Mouse (Mus musculus) testis, adult 2 months (tissue): Measurements from ENCODE around the gene Sclt1. TPM values are rescaled to one million over a fixed set of nuclear protein-coding genes. Genes with fewer than 3 reads are reported as not detected.

Experiments
- H3K27ac ChIP-seq: fragments of 200-500 bp; 2 replicates; pipeline ENCODE4 v1.5.1; 2012; ENCODE audit warnings: low read depth, low read length; ENCODE audit not compliant: control insufficient read depth, insufficient read depth
- H3K27me3 ChIP-seq: fragments of 200-500 bp; 2 replicates; pipeline ENCODE4 v1.6.1; 2012; ENCODE audit warnings: mild to moderate bottlenecking, low read length, moderate library complexity; ENCODE audit not compliant: control insufficient read depth, insufficient read depth
- H3K36me3 ChIP-seq: fragments of 200-500 bp; 2 replicates; pipeline ENCODE4 v1.6.1; 2012; ENCODE audit warnings: mild to moderate bottlenecking, low read length; ENCODE audit not compliant: control insufficient read depth, insufficient read depth
- H3K4me1 ChIP-seq: fragments of 200-500 bp; 2 replicates; pipeline ENCODE4 v1.6.1; 2012; ENCODE audit warnings: low read length; ENCODE audit not compliant: control insufficient read depth, insufficient read depth
- H3K4me3 ChIP-seq: fragments of 200-500 bp; 2 replicates; pipeline ENCODE4 v1.5.1; 2012; ENCODE audit warnings: low read depth, mild to moderate bottlenecking, low read length, moderate library complexity, mixed read lengths; ENCODE audit not compliant: control insufficient read depth
- CTCF ChIP-seq: fragments of 200-500 bp; IDR thresholded peaks from 2 replicates; pipeline ENCODE4 v1.5.1; 2012; ENCODE audit warnings: low read depth, mild to moderate bottlenecking, inconsistent platforms, low read length, moderate library complexity; ENCODE audit not compliant: control insufficient read depth, insufficient read depth, insufficient replicate concordance
- POLR2A ChIP-seq: fragments of 200-500 bp; IDR thresholded peaks from 2 replicates; pipeline ENCODE4 v1.6.1; 2012; ENCODE audit warnings: low read depth, mild to moderate bottlenecking, inconsistent platforms, low read length, moderate library complexity; ENCODE audit not compliant: control insufficient read depth
- polyA plus RNA-seq: library from polyadenylated mRNA; depleted of rRNA; stranded (reverse); fragments of >200 nt; gene quantifications from 2 replicates; pipeline ENCODE4 v1.2.3, GENCODE M21; 2012

The Sclt1 gene
- polyA plus RNA-seq, 1 experiment, result 50.1 TPM

DNA sequence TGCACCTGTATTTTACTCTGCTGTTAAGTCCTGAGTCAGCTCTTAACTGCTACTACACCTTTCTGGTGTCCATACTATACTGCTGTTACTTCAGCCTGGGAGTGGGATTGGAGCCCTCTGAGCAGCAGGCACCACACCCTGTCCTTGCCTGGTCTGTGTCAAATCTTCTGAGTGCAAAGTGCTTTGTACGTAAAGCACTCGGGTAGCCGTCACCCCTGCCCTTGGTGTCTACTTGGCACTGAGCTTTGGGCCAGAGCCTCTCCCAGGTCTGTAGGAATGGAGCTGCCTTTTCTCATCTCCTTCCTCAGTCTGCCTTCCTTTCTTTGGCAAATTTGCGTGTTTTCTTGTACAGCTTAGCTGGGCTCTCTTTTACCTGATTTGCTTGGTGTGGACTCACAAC, 152.3 kb downstream of the Sclt1 start:
- H3K36me3 ChIP-seq, result no peaks in the 10 kb centered on the region
- no peak overlapping the region for H3K27ac ChIP-seq
- no peaks in the 10 kb centered on the region for H3K27me3 ChIP-seq
- H3K4me1 ChIP-seq, result no peaks in the 10 kb centered on the region; the same call in 1 of the 2 replicates
- no peak for TF ChIP-seq POLR2A
- no peak for TF ChIP-seq CTCF
- H3K4me3 ChIP-seq, result no peak overlapping the region

DNA sequence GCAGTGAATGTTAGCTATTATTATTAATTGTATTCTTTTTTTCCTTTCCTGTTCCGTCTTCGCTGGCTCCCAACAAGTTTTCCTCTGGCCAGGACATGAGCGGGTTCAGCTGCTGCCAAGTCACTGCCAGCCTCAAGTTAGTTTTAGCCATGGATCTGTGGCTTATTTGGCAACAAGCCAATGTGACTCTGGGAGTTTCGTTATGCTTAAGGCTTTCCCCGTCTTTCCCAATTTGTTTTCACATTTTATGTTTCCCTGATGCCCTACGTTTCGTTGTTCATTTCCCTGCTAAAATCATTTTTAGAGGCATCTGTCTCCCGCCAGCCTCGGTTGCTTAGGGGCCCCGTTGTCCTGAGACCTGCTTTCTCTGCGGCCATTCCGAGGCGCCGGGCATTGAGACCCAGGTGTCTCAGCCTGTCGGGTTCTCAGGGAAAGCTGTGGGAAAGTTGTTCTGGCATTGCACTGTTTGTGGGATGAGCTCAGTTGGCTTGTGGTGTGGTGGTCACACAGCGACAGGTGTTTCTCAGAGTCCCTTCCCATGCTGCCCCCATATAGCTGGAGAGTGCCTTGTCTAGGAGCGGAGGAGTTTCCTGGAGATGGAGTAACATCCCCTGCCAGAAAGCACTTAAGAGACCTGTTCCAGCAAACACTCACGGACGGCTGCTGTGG, 152.9 kb downstream of the Sclt1 start:
- Histone ChIP-seq H3K27me3 (no peaks in the 10 kb centered on the region), H3K4me1 (no peaks in the 10 kb centered on the region; the same call in 1 of the 2 replicates), H3K4me3 (no peak overlapping the region), H3K27ac (no peak overlapping the region), H3K36me3 (no peaks in the 10 kb centered on the region)
- TF ChIP-seq POLR2A, result no peak
- no peak for TF ChIP-seq CTCF

DNA sequence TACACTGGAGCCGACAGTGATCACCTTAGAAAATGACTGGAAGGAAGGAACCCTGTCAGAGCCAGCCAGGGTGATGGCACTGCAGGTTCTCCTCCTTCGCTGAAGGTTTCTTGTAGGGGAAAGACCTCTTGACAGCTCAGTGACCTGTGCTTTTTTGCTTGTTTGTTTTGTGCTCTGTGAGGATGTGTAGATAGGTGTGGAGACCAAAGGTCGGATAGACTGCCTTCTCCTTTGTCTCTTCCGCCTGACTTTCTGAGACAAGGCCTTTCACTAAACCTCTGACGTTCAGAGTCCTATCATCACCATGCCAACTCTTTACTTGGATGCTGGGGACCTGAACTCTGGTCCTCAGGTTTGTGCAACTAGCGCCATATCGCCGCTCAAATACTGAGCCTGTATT, 153.8 kb downstream of the Sclt1 start:
- TF ChIP-seq CTCF, result no peak
- no peak for TF ChIP-seq POLR2A

DNA sequence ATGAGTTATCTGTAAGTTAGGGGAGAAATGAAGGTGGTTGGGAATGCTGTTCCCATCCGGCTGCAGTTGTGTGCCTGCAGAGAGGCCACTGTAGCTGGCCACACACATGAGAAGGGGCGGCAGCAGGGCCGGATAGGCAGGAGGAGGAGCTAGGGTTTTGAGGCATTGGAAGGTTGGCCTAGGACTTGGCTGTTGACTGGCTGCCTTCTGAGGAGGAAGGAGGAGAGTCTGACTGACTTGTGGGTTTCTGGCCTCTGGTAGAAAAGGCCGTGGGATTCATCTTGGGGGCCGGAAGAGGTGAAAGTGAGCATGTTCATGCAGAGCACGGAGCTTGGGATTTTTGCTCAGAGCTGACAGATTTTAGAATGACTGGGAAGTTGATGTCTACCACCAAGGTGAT, 154.7 kb downstream of the Sclt1 start:
- TF ChIP-seq POLR2A, result no peak
- Histone ChIP-seq H3K4me3 (no peak overlapping the region), H3K36me3 (no peaks in the 10 kb centered on the region), H3K27ac (no peak overlapping the region), H3K4me1 (no peaks in the 10 kb centered on the region; the same call in 1 of the 2 replicates), H3K27me3 (no peaks in the 10 kb centered on the region)

More for the DNA sequence above, 153.8 kb downstream of the Sclt1 start:
- H3K4me3 ChIP-seq, result no peak overlapping the region
- H3K27ac ChIP-seq, result no peak overlapping the region
- no peaks in the 10 kb centered on the region for H3K36me3 ChIP-seq
- H3K27me3 ChIP-seq, result no peaks in the 10 kb centered on the region
- no peaks in the 10 kb centered on the region; the same call in 1 of the 2 replicates for H3K4me1 ChIP-seq

DNA sequence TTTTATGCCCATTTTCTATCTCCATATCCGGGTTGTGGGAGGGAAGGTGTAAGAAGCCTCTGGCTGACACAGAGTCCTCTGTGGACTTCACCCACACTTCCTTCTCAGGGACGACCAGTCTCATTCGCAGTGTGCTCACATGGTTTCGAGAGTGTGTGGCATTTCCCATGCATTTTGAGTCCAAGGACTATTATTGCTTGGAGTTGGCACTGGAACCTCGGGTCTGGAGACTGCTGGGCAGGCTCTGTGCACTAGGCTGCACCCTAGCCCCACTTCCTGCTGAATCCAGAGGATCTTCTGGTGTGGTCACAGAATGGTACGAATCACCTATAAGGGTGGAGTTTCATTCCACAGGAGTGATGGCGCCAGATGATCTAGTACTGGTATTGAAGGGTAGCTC, 155.4 kb downstream of the Sclt1 start:
- TF ChIP-seq CTCF, result no peak
- no peak for TF ChIP-seq POLR2A
- H3K36me3 ChIP-seq, result no peaks in the 10 kb centered on the region

DNA sequence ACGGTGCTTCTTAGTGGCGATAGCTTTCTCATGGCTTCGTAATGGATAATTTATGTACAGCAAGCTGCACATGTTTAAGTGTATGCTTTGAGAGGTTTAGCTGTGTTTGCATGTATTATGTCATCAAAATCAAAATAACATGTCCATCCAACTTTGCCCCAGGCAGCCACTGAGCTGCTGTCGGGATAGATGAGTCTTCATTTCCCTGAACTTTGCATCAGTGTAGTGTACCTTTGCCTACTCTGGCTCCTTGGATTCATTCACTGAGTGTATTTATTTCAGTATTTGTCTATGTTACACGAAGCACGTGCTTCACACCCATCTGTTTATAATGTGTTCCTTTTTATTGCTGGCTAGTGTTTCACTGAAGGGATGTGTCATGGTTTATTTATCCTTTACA, 156.0 kb downstream of the Sclt1 start:
- Histone ChIP-seq H3K36me3 (no peaks in the 10 kb centered on the region), H3K27me3 (no peaks in the 10 kb centered on the region), H3K27ac (no peak overlapping the region), H3K4me1 (no peaks in the 10 kb centered on the region; the same call in 1 of the 2 replicates), H3K4me3 (no peak overlapping the region)
- TF ChIP-seq POLR2A (no peak), CTCF (no peak)

More for the DNA sequence above, 155.4 kb downstream of the Sclt1 start:
- H3K4me3 ChIP-seq, result no peak overlapping the region
- H3K4me1 ChIP-seq, result no peaks in the 10 kb centered on the region; the same call in 1 of the 2 replicates
- no peaks in the 10 kb centered on the region for H3K27me3 ChIP-seq
- no peak overlapping the region for H3K27ac ChIP-seq

DNA sequence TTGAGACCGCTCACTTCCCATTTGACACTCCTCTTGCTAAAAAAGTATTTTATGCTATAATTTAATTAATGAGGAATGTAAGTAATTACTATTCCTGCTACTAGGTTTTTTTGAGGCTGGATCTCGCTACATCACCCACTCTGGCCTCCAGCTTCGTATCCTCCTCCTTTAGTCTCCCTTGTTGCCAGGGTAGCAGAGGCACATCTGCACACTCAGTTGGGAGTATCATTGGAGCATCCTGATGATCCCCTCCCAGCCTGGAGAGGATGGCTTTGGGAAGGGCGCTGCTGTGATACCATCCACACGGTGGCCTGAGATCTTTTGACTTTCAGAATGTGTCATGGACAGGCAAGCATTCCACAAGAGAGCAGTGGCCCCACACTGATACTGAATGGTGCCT, 156.8 kb downstream of the Sclt1 start:
- no peaks in the 10 kb centered on the region; the same call in 1 of the 2 replicates for H3K4me1 ChIP-seq
- H3K27ac ChIP-seq, result no peak overlapping the region
- TF ChIP-seq CTCF (no peak), POLR2A (no peak)
- no peaks in the 10 kb centered on the region for H3K36me3 ChIP-seq
- H3K4me3 ChIP-seq, result no peak overlapping the region
- H3K27me3 ChIP-seq, result no peaks in the 10 kb centered on the region

DNA sequence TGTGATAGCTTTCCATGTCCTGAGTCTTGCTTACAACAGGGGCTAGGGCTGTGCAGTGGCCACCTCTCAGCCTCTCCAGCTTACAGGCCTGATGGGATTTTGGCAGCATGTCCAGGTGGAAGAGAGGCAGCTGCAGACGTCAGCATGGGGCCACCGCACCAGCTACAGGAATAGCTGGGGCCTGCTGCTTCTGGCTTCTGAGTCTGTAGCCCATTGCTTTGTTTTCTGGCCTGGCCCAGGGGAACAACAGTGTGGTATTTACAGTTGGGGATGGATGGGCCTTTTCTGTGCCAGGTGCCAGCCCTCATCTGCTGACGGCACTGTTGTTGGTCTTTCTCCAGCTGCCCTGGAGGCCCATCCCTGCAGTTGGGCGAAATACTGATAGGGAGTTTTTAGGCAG, 158.7 kb downstream of the Sclt1 start:
- H3K27ac ChIP-seq, result no peak overlapping the region
- H3K36me3 ChIP-seq, result no peaks in the 10 kb centered on the region
- no peak for TF ChIP-seq CTCF
- no peak for TF ChIP-seq POLR2A
- no peak overlapping the region for H3K4me3 ChIP-seq
- H3K4me1 ChIP-seq, result no peaks in the 10 kb centered on the region; the same call in 1 of the 2 replicates
- H3K27me3 ChIP-seq, result no peaks in the 10 kb centered on the region
